Mouse (Mus musculus): ENCODE measurements around the gene Tanc2. TPM values are rescaled to one million over a fixed set of nuclear protein-coding genes. Genes with fewer than 3 reads are reported as not detected.

Gene Tanc2
- total and polyA plus RNA-seq, 2 experiments from 2014 or later = 5.2 to 25.0 TPM

DNA sequence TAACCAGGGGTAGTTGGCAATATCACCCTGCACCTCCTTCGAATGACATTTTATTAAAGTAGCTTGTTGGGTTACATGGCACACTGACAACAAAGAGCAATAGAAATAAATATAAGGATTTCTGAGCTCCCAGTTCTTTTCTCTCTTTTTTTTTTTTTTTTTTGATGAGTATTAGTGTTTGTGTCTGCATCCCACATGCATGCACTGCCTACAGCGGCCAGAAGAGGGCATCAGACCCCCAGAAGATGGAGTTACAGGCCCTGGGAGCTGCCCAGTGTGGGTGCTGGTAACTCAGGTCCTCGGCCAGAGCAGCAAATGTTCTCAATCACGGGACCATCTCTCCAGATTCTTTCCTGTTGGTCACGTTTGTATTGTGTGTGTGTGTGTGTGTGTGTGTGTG, 374.9 kb downstream of the Tanc2 start:
- ATAC-seq (ENCODE audit: insufficient read depth, low read depth) (no peak), DNase-seq (ENCODE audit: low spot score) (no peak)
- H3K36me3 ChIP-seq (replicated peaks; ENCODE audit: control insufficient read depth, insufficient read depth, low read length) = no peaks in the 10 kb centered on the region
- TF ChIP-seq CTCF (IDR thresholded peaks at IDR 0.05; ENCODE audit: low read depth) (no peak), EP300 (IDR thresholded peaks at IDR 0.05; ENCODE audit: low read depth) (no peak)
- H3K27me3 ChIP-seq (ENCODE audit: control insufficient read depth, insufficient read depth, low read length) = peaks cover 33% of the 10 kb centered on the region
- H3K4me1 ChIP-seq (ENCODE audit: control insufficient read depth, insufficient read depth) = no peaks in the 10 kb centered on the region
- 65% methylated on average over 5 of the region's 5 CpGs for WGBS
- no peak overlapping the region for H3K4me2 ChIP-seq (ENCODE audit: low read depth, low read length)
- no peaks in the 10 kb centered on the region for H3K9me3 ChIP-seq (replicated peaks; ENCODE audit: control insufficient read depth, low read length)
- no peak overlapping the region for H3K27ac ChIP-seq (ENCODE audit: low read depth)
- no peak overlapping the region for H3K4me3 ChIP-seq (ENCODE audit: low read depth, low read length)
- H3K9ac ChIP-seq (replicated peaks; ENCODE audit: low read depth, low read length) = no peak overlapping the region

DNA sequence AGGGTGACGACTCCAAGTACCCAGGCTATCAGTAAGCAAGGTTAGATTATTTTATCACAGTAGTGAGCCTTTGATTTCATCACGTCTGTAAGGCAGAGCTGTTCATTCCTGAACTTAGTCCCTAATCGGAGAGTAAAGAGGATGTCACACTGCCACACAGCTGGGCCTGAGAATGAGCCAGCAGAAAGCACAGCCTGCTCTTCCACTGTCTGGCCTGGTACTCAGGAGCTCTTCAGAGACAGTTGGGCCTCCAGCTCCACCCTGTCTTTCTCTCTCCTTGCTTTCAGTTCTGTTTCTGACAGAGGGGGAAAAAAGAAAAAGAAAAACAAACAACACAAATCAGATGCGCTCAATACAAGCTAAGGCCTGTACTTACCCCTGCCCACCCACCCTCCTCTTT, 376.5 kb downstream of the Tanc2 start:
- ATAC-seq (ENCODE audit: insufficient read depth, low read depth) (no peak), DNase-seq (ENCODE audit: low spot score) (no peak)
- H3K4me2 ChIP-seq (ENCODE audit: low read depth, low read length) = no peak overlapping the region
- no peak overlapping the region for H3K27ac ChIP-seq (ENCODE audit: low read depth)
- peaks cover 33% of the 10 kb centered on the region for H3K27me3 ChIP-seq (ENCODE audit: control insufficient read depth, insufficient read depth, low read length)
- H3K36me3 ChIP-seq (replicated peaks; ENCODE audit: control insufficient read depth, insufficient read depth, low read length) = no peaks in the 10 kb centered on the region
- TF ChIP-seq EP300 (IDR thresholded peaks at IDR 0.05; ENCODE audit: low read depth) (no peak), CTCF (IDR thresholded peaks at IDR 0.05; ENCODE audit: low read depth) (no peak)
- no peaks in the 10 kb centered on the region for H3K4me1 ChIP-seq (ENCODE audit: control insufficient read depth, insufficient read depth)
- H3K9ac ChIP-seq (replicated peaks; ENCODE audit: low read depth, low read length) = no peak overlapping the region
- H3K4me3 ChIP-seq (ENCODE audit: low read depth, low read length) = no peak overlapping the region
- WGBS = 51% methylated on average over 4 of the region's 4 CpGs
- no peaks in the 10 kb centered on the region for H3K9me3 ChIP-seq (replicated peaks; ENCODE audit: control insufficient read depth, low read length)

DNA sequence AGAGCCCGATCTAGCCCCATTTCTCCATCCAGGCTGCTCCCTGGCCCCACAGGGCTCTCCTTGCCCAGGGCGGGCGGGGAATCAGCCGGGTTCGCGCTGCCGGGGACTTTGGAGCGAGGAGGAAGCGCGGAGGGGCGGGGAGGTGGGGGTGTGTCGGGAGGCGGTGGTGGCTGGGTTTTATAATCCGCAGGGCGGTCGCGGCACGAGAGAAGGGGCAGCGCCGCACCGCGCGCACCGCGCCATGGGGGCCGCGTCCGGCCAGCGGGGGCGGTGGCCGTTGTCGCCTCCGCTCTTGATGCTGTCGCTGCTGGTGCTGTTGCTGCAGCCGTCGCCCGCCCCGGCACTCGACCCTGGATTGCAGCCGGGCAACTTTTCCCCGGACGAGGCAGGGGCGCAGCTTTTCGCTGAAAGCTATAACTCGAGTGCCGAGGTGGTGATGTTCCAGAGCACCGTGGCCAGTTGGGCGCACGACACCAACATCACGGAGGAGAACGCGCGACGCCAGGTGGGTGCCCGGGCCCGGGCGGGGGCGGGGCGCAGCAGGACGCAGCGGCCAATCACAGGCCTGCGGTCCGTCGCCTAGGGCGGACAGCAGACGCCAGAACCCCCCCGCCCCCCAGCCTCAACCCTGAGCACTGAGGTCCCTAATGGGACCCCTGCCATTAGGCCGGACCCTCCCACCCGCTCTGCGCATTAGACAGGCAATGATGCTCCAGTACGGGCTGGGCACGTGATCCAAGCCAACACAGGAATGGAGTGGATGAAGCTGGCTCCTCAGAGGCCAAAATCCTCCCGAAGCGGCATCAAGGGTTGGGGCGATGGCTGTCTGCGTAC, 378.2 kb downstream of the Tanc2 start, which contains the start of gene Ace:
Gene Ace (plus strand): TSS at position 205 of the 834 bp plus-strand sequence.
- no peak for TF ChIP-seq EP300 (IDR thresholded peaks at IDR 0.05; ENCODE audit: low read depth)
- TF ChIP-seq CTCF (IDR thresholded peaks at IDR 0.05; ENCODE audit: low read depth) = no peak
- Histone ChIP-seq H3K36me3 (replicated peaks; ENCODE audit: control insufficient read depth, insufficient read depth, low read length) (no peaks in the 10 kb centered on the region), H3K9ac (replicated peaks; ENCODE audit: low read depth, low read length) (peak within 1 kb of the TSS; percentile 38; the same call in 1 of the 2 replicates), H3K4me3 (ENCODE audit: low read depth, low read length) (peak within 1 kb of the TSS; percentile 57), H3K4me2 (ENCODE audit: low read depth, low read length) (peak within 1 kb of the TSS; percentile 89), H3K27me3 (ENCODE audit: control insufficient read depth, insufficient read depth, low read length) (peaks cover 33% of the 10 kb centered on the region), H3K27ac (ENCODE audit: low read depth) (no peak within 1 kb of the TSS), H3K4me1 (ENCODE audit: control insufficient read depth, insufficient read depth) (no peaks in the 10 kb centered on the region), H3K9me3 (replicated peaks; ENCODE audit: control insufficient read depth, low read length) (no peaks in the 10 kb centered on the region)
- 1% methylated on average over 67 of the region's 76 CpGs for WGBS
- DNase-seq (ENCODE audit: low spot score) = no peak
- ATAC-seq (ENCODE audit: insufficient read depth, low read depth) = peak; percentile 45

DNA sequence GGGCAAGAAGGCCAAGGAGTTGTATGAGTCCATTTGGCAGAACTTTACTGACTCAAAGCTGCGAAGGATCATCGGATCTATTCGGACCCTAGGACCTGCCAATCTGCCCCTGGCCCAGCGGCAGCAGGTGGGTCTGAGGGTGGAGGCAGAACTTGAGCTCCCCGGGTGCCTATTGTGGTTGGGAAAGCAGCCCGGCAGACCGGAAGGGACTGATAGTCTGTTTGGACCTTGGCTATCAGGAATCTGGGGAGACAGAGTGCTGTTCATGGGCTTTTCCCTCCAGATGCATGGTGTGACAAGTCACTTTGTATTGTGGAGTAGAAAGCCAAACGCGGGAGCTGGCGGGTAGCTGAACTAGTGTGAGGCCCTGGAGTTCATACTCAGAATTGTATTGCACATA, 379.2 kb downstream of the Tanc2 start:
- ATAC-seq (ENCODE audit: insufficient read depth, low read depth) = no peak
- WGBS = 40% methylated on average over 10 of the region's 10 CpGs
- Histone ChIP-seq H3K9me3 (replicated peaks; ENCODE audit: control insufficient read depth, low read length) (no peaks in the 10 kb centered on the region), H3K4me1 (ENCODE audit: control insufficient read depth, insufficient read depth) (no peaks in the 10 kb centered on the region), H3K36me3 (replicated peaks; ENCODE audit: control insufficient read depth, insufficient read depth, low read length) (no peaks in the 10 kb centered on the region), H3K27me3 (ENCODE audit: control insufficient read depth, insufficient read depth, low read length) (peaks cover 33% of the 10 kb centered on the region), H3K4me2 (ENCODE audit: low read depth, low read length) (peak overlapping the region; percentile 89), H3K27ac (ENCODE audit: low read depth) (no peak overlapping the region), H3K9ac (replicated peaks; ENCODE audit: low read depth, low read length) (no peak overlapping the region), H3K4me3 (ENCODE audit: low read depth, low read length) (no peak overlapping the region)
- TF ChIP-seq EP300 (IDR thresholded peaks at IDR 0.05; ENCODE audit: low read depth) = no peak
- DNase-seq (ENCODE audit: low spot score) = no peak

DNA sequence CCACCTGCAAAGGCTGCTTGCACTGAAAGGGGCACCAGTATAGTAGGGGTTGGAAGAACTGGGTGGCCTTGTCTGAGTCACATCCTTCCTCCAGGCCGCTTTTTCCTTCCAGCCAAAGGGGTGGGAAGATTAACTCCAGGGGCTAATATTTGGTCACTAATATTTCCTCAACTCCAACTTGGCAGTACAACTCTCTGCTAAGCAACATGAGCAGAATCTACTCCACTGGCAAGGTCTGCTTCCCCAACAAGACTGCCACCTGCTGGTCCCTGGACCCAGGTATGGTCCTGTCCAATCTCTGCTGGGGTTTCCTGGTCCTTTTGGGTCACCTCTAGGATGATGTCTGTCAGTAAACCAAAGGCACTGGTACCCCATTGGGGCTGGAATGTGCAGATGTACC, 379.7 kb downstream of the Tanc2 start:
- H3K27me3 ChIP-seq (ENCODE audit: control insufficient read depth, insufficient read depth, low read length) = peaks cover 33% of the 10 kb centered on the region
- no peak overlapping the region for H3K9ac ChIP-seq (replicated peaks; ENCODE audit: low read depth, low read length)
- no peak overlapping the region for H3K4me2 ChIP-seq (ENCODE audit: low read depth, low read length)
- H3K4me1 ChIP-seq (ENCODE audit: control insufficient read depth, insufficient read depth) = no peaks in the 10 kb centered on the region
- DNase-seq (ENCODE audit: low spot score) (no peak), ATAC-seq (ENCODE audit: insufficient read depth, low read depth) (no peak)
- no peaks in the 10 kb centered on the region for H3K36me3 ChIP-seq (replicated peaks; ENCODE audit: control insufficient read depth, insufficient read depth, low read length)
- 21% methylated on average over 1 of the region's 1 CpGs for WGBS
- H3K27ac ChIP-seq (ENCODE audit: low read depth) = no peak overlapping the region
- TF ChIP-seq CTCF (IDR thresholded peaks at IDR 0.05; ENCODE audit: low read depth) = peak; percentile 71
- no peak for TF ChIP-seq EP300 (IDR thresholded peaks at IDR 0.05; ENCODE audit: low read depth)
- no peaks in the 10 kb centered on the region for H3K9me3 ChIP-seq (replicated peaks; ENCODE audit: control insufficient read depth, low read length)
- H3K4me3 ChIP-seq (ENCODE audit: low read depth, low read length) = no peak overlapping the region

All from heart, postnatal 0 days (tissue).